Mouse (Mus musculus): ENCODE results near the gene Plekhg2. TPM values are rescaled to one million over a fixed set of nuclear protein-coding genes. Genes with fewer than 3 reads are reported as not detected.
A peak's percentile ranks its signal among the peaks of the same experiment; 100 is the strongest.

Plekhg2 gene
- total RNA-seq, 2 experiments from 2014 or later: 5.5 to 7.4 TPM

- DNase-seq: no peak
Measured at GRCm38 (mm10) chr7:28367663-28368275, 4.6 kb downstream of the Plekhg2 start.

- no peak for DNase-seq
Measured at GRCm38 (mm10) chr7:28362441-28363060, 9.8 kb downstream of the Plekhg2 start.

GRCm38 (mm10) chr7:28361647-28362341 lies 10.6 kb downstream of the Plekhg2 start:
- DNase-seq: no peak

GRCm38 (mm10) chr7:28360291-28360690 lies 12.1 kb downstream of the Plekhg2 start:
- DNase-seq: no peak

GRCm38 (mm10) chr7:28359854-28360253 lies 12.5 kb downstream of the Plekhg2 start:
- DNase-seq: no peak

GRCm38 (mm10) chr7:28358431-28358830 lies 14.0 kb downstream of the Plekhg2 start:
- DNase-seq: no peak

- no peak for DNase-seq
Measured at GRCm38 (mm10) chr7:28357984-28358383, 14.4 kb downstream of the Plekhg2 start.

- no peak for DNase-seq
Measured at GRCm38 (mm10) chr7:28356981-28357380, 15.4 kb downstream of the Plekhg2 start.

GRCm38 (mm10) chr7:28355221-28355620 lies 17.2 kb downstream of the Plekhg2 start:
- no peak for DNase-seq

GRCm38 (mm10) chr7:28354596-28354995 lies 17.8 kb downstream of the Plekhg2 start:
- no peak for DNase-seq

GRCm38 (mm10) chr7:28354113-28354581 lies 18.3 kb downstream of the Plekhg2 start:
- no peak for DNase-seq

- DNase-seq: no peak
Measured at GRCm38 (mm10) chr7:28353267-28353666, 19.1 kb downstream of the Plekhg2 start.

- no peak for DNase-seq
Measured at GRCm38 (mm10) chr7:28351676-28352191, 20.7 kb downstream of the Plekhg2 start.

- DNase-seq: peak; percentile 98 to 99
Measured at GRCm38 (mm10) chr7:28350155-28350883, 22.1 kb downstream of the Plekhg2 start, which contains the start of gene Rps16. Rps16 (plus strand) TSS chr7:28350652.

GRCm38 (mm10) chr7:28348601-28349000 lies 23.8 kb downstream of the Plekhg2 start:
- no peak for DNase-seq

GRCm38 (mm10) chr7:28347746-28348145 lies 24.7 kb downstream of the Plekhg2 start:
- no peak for DNase-seq

- DNase-seq: no peak
Measured at GRCm38 (mm10) chr7:28344637-28345036, 27.8 kb downstream of the Plekhg2 start.

GRCm38 (mm10) chr7:28341381-28341780 lies 31.0 kb downstream of the Plekhg2 start:
- no peak for DNase-seq

GRCm38 (mm10) chr7:28339213-28339917 lies 33.0 kb downstream of the Plekhg2 start:
- DNase-seq: no peak

GRCm38 (mm10) chr7:28338108-28338998 lies 34.0 kb downstream of the Plekhg2 start, which contains the start of gene Supt5:
Supt5 (minus strand) TSS chr7:28338746.
- DNase-seq: peak; percentile 94 to 97

- no peak for DNase-seq
Measured at GRCm38 (mm10) chr7:28335471-28335870, 36.9 kb downstream of the Plekhg2 start.

Data from layer of hippocampus, postnatal 36 days (tissue).